In genomic region chr8:117637462-117637861, GRCm38 (mm10) we compare ENCODE assay signal across 28 mouse cellular contexts. TPM values are rescaled to one million over a fixed set of nuclear protein-coding genes. Genes with fewer than 3 reads are reported as not detected.
DNase-seq lines count a peak whose midpoint lies in the region; ATAC-seq and TF ChIP-seq lines count a peak whose summit lies in the region.
"Had no signal": no experiment of that assay in that cellular context is flagged by ENCODE, and none has a peak within 500 bp of the region (broad histone marks: within the 10 kb centered on the region; RNA-seq: fewer than 3 reads in every experiment).

No protein-coding gene starts in this region.

- POLR2A ChIA-PET in Patski (lab: Charles Lee), result interaction anchor here (0.5 kb wide), 1 partner anchor 33 kb away, joined by 4 read pairs; no protein-coding TSS in a partner anchor

- TF ChIP-seq CTCF in kidney, postnatal 0 days (IDR thresholded peaks at IDR 0.05; ENCODE audit: low read depth), result 0 out of 2 replicates have a peak, but pooled peaks have one; percentile 13
- TF ChIP-seq CTCF in midbrain, postnatal 0 days (IDR thresholded peaks at IDR 0.05), result peak; percentile 32
- peak; percentile 51 for TF ChIP-seq CTCF in Patski (IDR thresholded peaks at IDR 0.05)

- H3K4me3 ChIP-seq in kidney, postnatal 0 days (replicated peaks; ENCODE audit: low read depth, low read length), result no peak overlapping the region
- no peak overlapping the region for H3K4me3 ChIP-seq in midbrain, postnatal 0 days (ENCODE audit: low read depth, low read length)
- no peak overlapping the region for H3K4me3 ChIP-seq in midbrain, embryonic 11.5 days (ENCODE audit: low read depth, low read length)
- H3K4me3 ChIP-seq: embryonic facial prominence, embryonic 10.5 days; forebrain, embryonic 15.5 days; heart, embryonic 13.5 days; limb, embryonic 15.5 days; megakaryocyte, embryonic 14.5 days; neural tube, embryonic 12.5 days had no signal

- CTCF ChIA-PET in Patski (lab: Charles Lee), result no interaction called here

- H3K4me2 ChIP-seq in kidney, postnatal 0 days (ENCODE audit: low read length), result no peak overlapping the region
- H3K4me2 ChIP-seq in midbrain, postnatal 0 days (ENCODE audit: low read depth, low read length, poor library complexity, severe bottlenecking), result no peak overlapping the region
- no peak overlapping the region for H3K4me2 ChIP-seq in midbrain, embryonic 11.5 days
- H3K4me2 ChIP-seq: forebrain, embryonic 15.5 days; heart, embryonic 13.5 days; limb, embryonic 15.5 days; lung, embryonic 14.5 days; neural tube, embryonic 12.5 days had no signal

- 70% methylated on average over 3 of the region's 3 CpGs for WGBS in kidney, postnatal 0 days
- 61% methylated on average over 3 of the region's 3 CpGs for WGBS in midbrain, postnatal 0 days
- WGBS in midbrain, embryonic 11.5 days, result 55% methylated on average over 3 of the region's 3 CpGs

- no peaks in the 10 kb centered on the region for H3K27me3 ChIP-seq in kidney, postnatal 0 days (ENCODE audit: insufficient read depth, low read length)
- H3K27me3 ChIP-seq in midbrain, postnatal 0 days (ENCODE audit: insufficient read depth, low read length), result no peaks in the 10 kb centered on the region
- no peaks in the 10 kb centered on the region for H3K27me3 ChIP-seq in midbrain, embryonic 11.5 days (ENCODE audit: control insufficient read depth, insufficient read depth, low read length)
- H3K27me3 ChIP-seq in Patski, result no peaks in the 10 kb centered on the region
- H3K27me3 ChIP-seq in splenic B cell, adult 2 months (ENCODE audit: control insufficient read depth, insufficient read depth, low read length, poor library complexity, severe bottlenecking), result no peaks in the 10 kb centered on the region
- H3K27me3 ChIP-seq: forebrain, embryonic 15.5 days; heart, embryonic 13.5 days; limb, embryonic 15.5 days; megakaryocyte, embryonic 14.5 days; neural tube, embryonic 12.5 days had no signal

- no peak overlapping the region for H3K27ac ChIP-seq in kidney, postnatal 0 days
- H3K27ac ChIP-seq in midbrain, postnatal 0 days (ENCODE audit: low read depth, low read length), result no peak overlapping the region
- no peak overlapping the region for H3K27ac ChIP-seq in midbrain, embryonic 11.5 days (ENCODE audit: low read depth, low read length)
- H3K27ac ChIP-seq: embryonic facial prominence, embryonic 10.5 days; forebrain, embryonic 15.5 days; heart, embryonic 13.5 days; limb, embryonic 15.5 days; neural tube, embryonic 12.5 days had no signal

- no peak for DNase-seq in kidney, postnatal 0 days (ENCODE audit: low spot score)
- no peak for DNase-seq in kidney, adult 18-20 months
- DNase-seq in midbrain, postnatal 0 days (ENCODE audit: low spot score), result no peak
- no peak for DNase-seq in midbrain, embryonic 11.5 days (ENCODE audit: low spot score, missing footprints)
- no peak for DNase-seq in Patski (ENCODE audit: low read depth, low spot score)
- DNase-seq in splenic B cell, adult 2 months (ENCODE audit: low read depth, low spot score), result peak; percentile 19
- no peak for DNase-seq in heart, adult 8-10 months (ENCODE audit: low spot score)
- no peak for DNase-seq in cerebellum, postnatal 25 days
- DNase-seq: adrenal gland, adult 8-10 months; cerebellum, adult 9-10 months; gastrocnemius, postnatal 14 days; heart, adult 18-20 months; heart, postnatal 14 days; kidney, adult 8-10 months; kidney, postnatal 25 days; left cerebral cortex, postnatal 4 days; lung, embryonic 14.5 days; lung, postnatal 36 days; midbrain, embryonic 14.5 days; right cerebral cortex, postnatal 14 days; thymus, adult 2 months had no signal

- no peak for ATAC-seq in kidney, postnatal 0 days (replicated peaks; ENCODE audit: low FRiP score, low read depth)
- ATAC-seq in midbrain, postnatal 0 days (ENCODE audit: low FRiP score), result no peak
- no peak for ATAC-seq in midbrain, embryonic 11.5 days (ENCODE audit: low FRiP score)
- no peak for ATAC-seq in Patski
- ATAC-seq: activated CD4-positive, CD25-positive, alpha-beta regulatory T cell, adult 4 months; forebrain, embryonic 15.5 days had no signal

- H3K9ac ChIP-seq in kidney, postnatal 0 days (ENCODE audit: low read depth, low read length), result no peak overlapping the region
- H3K9ac ChIP-seq in midbrain, postnatal 0 days (replicated peaks; ENCODE audit: low read length, poor library complexity, severe bottlenecking), result no peak overlapping the region
- no peak overlapping the region for H3K9ac ChIP-seq in midbrain, embryonic 11.5 days (ENCODE audit: low read length)
- H3K9ac ChIP-seq: forebrain, embryonic 15.5 days; heart, embryonic 13.5 days; limb, embryonic 15.5 days; lung, embryonic 14.5 days; neural tube, embryonic 12.5 days had no signal

- in situ Hi-C loops in Patski (cut with MboI; ENCODE audit: low pct_unique_long_range_greater_than_20kb), result no loop called here

- H3K9me3 ChIP-seq in kidney, postnatal 0 days (replicated peaks; ENCODE audit: low read length), result no peaks in the 10 kb centered on the region
- H3K9me3 ChIP-seq in midbrain, postnatal 0 days (ENCODE audit: low read length), result no peaks in the 10 kb centered on the region
- H3K9me3 ChIP-seq in midbrain, embryonic 11.5 days (ENCODE audit: control insufficient read depth, low read length), result no peaks in the 10 kb centered on the region
- H3K9me3 ChIP-seq: embryonic facial prominence, embryonic 10.5 days; forebrain, embryonic 15.5 days; limb, embryonic 15.5 days had no signal

- no peaks in the 10 kb centered on the region for H3K36me3 ChIP-seq in kidney, postnatal 0 days (ENCODE audit: insufficient read depth, low read length)
- no peaks in the 10 kb centered on the region for H3K36me3 ChIP-seq in midbrain, postnatal 0 days (ENCODE audit: insufficient read depth, low read length)
- no peaks in the 10 kb centered on the region for H3K36me3 ChIP-seq in midbrain, embryonic 11.5 days (ENCODE audit: control insufficient read depth, insufficient read depth, low read length)
- peaks cover 18% of the 10 kb centered on the region for H3K36me3 ChIP-seq in splenic B cell, adult 2 months (ENCODE audit: control insufficient read depth, insufficient read depth, low read length, poor library complexity, severe bottlenecking)
- H3K36me3 ChIP-seq: embryonic facial prominence, embryonic 10.5 days; forebrain, embryonic 15.5 days; heart, embryonic 13.5 days; limb, embryonic 15.5 days; neural tube, embryonic 12.5 days had no signal

- no peaks in the 10 kb centered on the region for H3K4me1 ChIP-seq in kidney, postnatal 0 days (replicated peaks; ENCODE audit: insufficient read depth, low read length)
- no peaks in the 10 kb centered on the region for H3K4me1 ChIP-seq in midbrain, postnatal 0 days (ENCODE audit: insufficient read depth, low read length)
- no peaks in the 10 kb centered on the region for H3K4me1 ChIP-seq in midbrain, embryonic 11.5 days (ENCODE audit: control insufficient read depth, insufficient read depth, low read length)
- H3K4me1 ChIP-seq: embryonic facial prominence, embryonic 10.5 days; forebrain, embryonic 15.5 days; heart, embryonic 13.5 days; limb, embryonic 15.5 days; neural tube, embryonic 12.5 days had no signal

RNA-seq across cellular contexts. Expression of gene Sdr42e1, which starts 36.0 kb away (rescaled TPM):
- 3.5 and 4.1 TPM in 2 replicates for polyA plus RNA-seq in kidney, postnatal 0 days (2015; fragmentation: Nextera tagmentation; extraction: Ambion mirVana)
- total RNA-seq in midbrain, postnatal 0 days (2014; rRNA removed), result 3.0 and 5.9 TPM in 2 replicates
- 3.3 and 3.7 TPM in 2 replicates for polyA plus RNA-seq in midbrain, postnatal 0 days (2015; fragmentation: Nextera tagmentation; extraction: Ambion mirVana)
- 0.11 and 0.52 TPM in 2 replicates for polyA plus RNA-seq in midbrain, embryonic 11.5 days (2014; fragmentation: Nextera tagmentation; extraction: Ambion mirVana)
- 1.6 TPM for polyA plus RNA-seq in Patski (2021)
- 1 to 10 TPM; 2.1 to 2.8 (median 2.2) TPM for total RNA-seq in heart, adult 8-10 months (2022)
